Mouse (Mus musculus): ENCODE results near the gene Dhcr24. TPM values are rescaled to one million over a fixed set of nuclear protein-coding genes. Genes with fewer than 3 reads are reported as not detected.

Gene Dhcr24
- polyA plus RNA-seq, 1 experiment: 28.3 TPM

GRCm38 (mm10) chr4:106618898-106619297 lies 58.1 kb downstream of the Dhcr24 start:
- TF ChIP-seq CTCF (IDR thresholded peaks at IDR 0.05; ENCODE audit: control insufficient read depth, insufficient read depth, insufficient replicate concordance, low read depth, low read length) (no peak), POLR2A (IDR thresholded peaks at IDR 0.05; ENCODE audit: control insufficient read depth, low read depth, low read length) (no peak)
- Histone ChIP-seq H3K27me3 (ENCODE audit: control insufficient read depth, insufficient read depth, low read length) (no peaks in the 10 kb centered on the region), H3K4me1 (ENCODE audit: control insufficient read depth, insufficient read depth, low read length) (peaks cover 23% of the 10 kb centered on the region), H3K36me3 (ENCODE audit: control insufficient read depth, insufficient read depth, low read length) (no peaks in the 10 kb centered on the region), H3K27ac (ENCODE audit: control insufficient read depth, insufficient read depth, low read depth, low read length) (no peak overlapping the region), H3K4me3 (ENCODE audit: control insufficient read depth, low read depth, low read length) (no peak overlapping the region)

GRCm38 (mm10) chr4:106621428-106621827 lies 60.6 kb downstream of the Dhcr24 start:
- Histone ChIP-seq H3K36me3 (ENCODE audit: control insufficient read depth, insufficient read depth, low read length) (no peaks in the 10 kb centered on the region), H3K27me3 (ENCODE audit: control insufficient read depth, insufficient read depth, low read length) (no peaks in the 10 kb centered on the region), H3K4me1 (ENCODE audit: control insufficient read depth, insufficient read depth, low read length) (peaks cover 24% of the 10 kb centered on the region), H3K4me3 (ENCODE audit: control insufficient read depth, low read depth, low read length) (no peak overlapping the region), H3K27ac (ENCODE audit: control insufficient read depth, insufficient read depth, low read depth, low read length) (no peak overlapping the region)
- TF ChIP-seq CTCF (IDR thresholded peaks at IDR 0.05; ENCODE audit: control insufficient read depth, insufficient read depth, insufficient replicate concordance, low read depth, low read length): no peak
- no peak for TF ChIP-seq POLR2A (IDR thresholded peaks at IDR 0.05; ENCODE audit: control insufficient read depth, low read depth, low read length)

- TF ChIP-seq CTCF (IDR thresholded peaks at IDR 0.05; ENCODE audit: control insufficient read depth, insufficient read depth, insufficient replicate concordance, low read depth, low read length) (no peak), POLR2A (IDR thresholded peaks at IDR 0.05; ENCODE audit: control insufficient read depth, low read depth, low read length) (no peak)
- Histone ChIP-seq H3K27me3 (ENCODE audit: control insufficient read depth, insufficient read depth, low read length) (no peaks in the 10 kb centered on the region), H3K4me3 (ENCODE audit: control insufficient read depth, low read depth, low read length) (no peak within 1 kb of the TSS; the same call in 1 of the 2 replicates), H3K4me1 (ENCODE audit: control insufficient read depth, insufficient read depth, low read length) (peaks cover 22% of the 10 kb centered on the region), H3K27ac (ENCODE audit: control insufficient read depth, insufficient read depth, low read depth, low read length) (no peak within 1 kb of the TSS), H3K36me3 (ENCODE audit: control insufficient read depth, insufficient read depth, low read length) (no peaks in the 10 kb centered on the region)
Measured at GRCm38 (mm10) chr4:106622030-106622493, 61.2 kb downstream of the Dhcr24 start, which contains the start of gene Ttc22. Ttc22 (plus strand) TSS chr4:106622432.

- Histone ChIP-seq H3K4me3 (ENCODE audit: control insufficient read depth, low read depth, low read length) (no peak overlapping the region; the same call in 1 of the 2 replicates), H3K27ac (ENCODE audit: control insufficient read depth, insufficient read depth, low read depth, low read length) (no peak overlapping the region), H3K27me3 (ENCODE audit: control insufficient read depth, insufficient read depth, low read length) (no peaks in the 10 kb centered on the region), H3K4me1 (ENCODE audit: control insufficient read depth, insufficient read depth, low read length) (peaks cover 23% of the 10 kb centered on the region), H3K36me3 (ENCODE audit: control insufficient read depth, insufficient read depth, low read length) (no peaks in the 10 kb centered on the region)
- TF ChIP-seq CTCF (IDR thresholded peaks at IDR 0.05; ENCODE audit: control insufficient read depth, insufficient read depth, insufficient replicate concordance, low read depth, low read length) (no peak), POLR2A (IDR thresholded peaks at IDR 0.05; ENCODE audit: control insufficient read depth, low read depth, low read length) (no peak)
Measured at GRCm38 (mm10) chr4:106622712-106623111, 61.9 kb downstream of the Dhcr24 start.

GRCm38 (mm10) chr4:106624271-106624670 lies 63.4 kb downstream of the Dhcr24 start:
- Histone ChIP-seq H3K27ac (ENCODE audit: control insufficient read depth, insufficient read depth, low read depth, low read length) (no peak overlapping the region), H3K36me3 (ENCODE audit: control insufficient read depth, insufficient read depth, low read length) (no peaks in the 10 kb centered on the region), H3K4me3 (ENCODE audit: control insufficient read depth, low read depth, low read length) (no peak overlapping the region), H3K27me3 (ENCODE audit: control insufficient read depth, insufficient read depth, low read length) (no peaks in the 10 kb centered on the region), H3K4me1 (ENCODE audit: control insufficient read depth, insufficient read depth, low read length) (peaks cover 26% of the 10 kb centered on the region)
- TF ChIP-seq POLR2A (IDR thresholded peaks at IDR 0.05; ENCODE audit: control insufficient read depth, low read depth, low read length) (no peak), CTCF (IDR thresholded peaks at IDR 0.05; ENCODE audit: control insufficient read depth, insufficient read depth, insufficient replicate concordance, low read depth, low read length) (no peak)

GRCm38 (mm10) chr4:106627809-106628208 lies 67.0 kb downstream of the Dhcr24 start:
- peaks cover 16% of the 10 kb centered on the region for H3K4me1 ChIP-seq (ENCODE audit: control insufficient read depth, insufficient read depth, low read length)
- no peak overlapping the region for H3K27ac ChIP-seq (ENCODE audit: control insufficient read depth, insufficient read depth, low read depth, low read length)
- TF ChIP-seq POLR2A (IDR thresholded peaks at IDR 0.05; ENCODE audit: control insufficient read depth, low read depth, low read length): no peak
- no peak for TF ChIP-seq CTCF (IDR thresholded peaks at IDR 0.05; ENCODE audit: control insufficient read depth, insufficient read depth, insufficient replicate concordance, low read depth, low read length)
- no peak overlapping the region for H3K4me3 ChIP-seq (ENCODE audit: control insufficient read depth, low read depth, low read length)
- no peaks in the 10 kb centered on the region for H3K27me3 ChIP-seq (ENCODE audit: control insufficient read depth, insufficient read depth, low read length)
- no peaks in the 10 kb centered on the region for H3K36me3 ChIP-seq (ENCODE audit: control insufficient read depth, insufficient read depth, low read length)

- no peaks in the 10 kb centered on the region for H3K27me3 ChIP-seq (ENCODE audit: control insufficient read depth, insufficient read depth, low read length)
- H3K27ac ChIP-seq (ENCODE audit: control insufficient read depth, insufficient read depth, low read depth, low read length): no peak overlapping the region
- peaks cover 14% of the 10 kb centered on the region for H3K4me1 ChIP-seq (ENCODE audit: control insufficient read depth, insufficient read depth, low read length)
- TF ChIP-seq POLR2A (IDR thresholded peaks at IDR 0.05; ENCODE audit: control insufficient read depth, low read depth, low read length): no peak
- TF ChIP-seq CTCF (IDR thresholded peaks at IDR 0.05; ENCODE audit: control insufficient read depth, insufficient read depth, insufficient replicate concordance, low read depth, low read length): no peak
- H3K36me3 ChIP-seq (ENCODE audit: control insufficient read depth, insufficient read depth, low read length): no peaks in the 10 kb centered on the region
- H3K4me3 ChIP-seq (ENCODE audit: control insufficient read depth, low read depth, low read length): no peak overlapping the region
Measured at GRCm38 (mm10) chr4:106628650-106629360, 68.0 kb downstream of the Dhcr24 start.

All from testis, adult 2 months (tissue).